Comparison of ENCODE assay signal across 22 mouse cellular contexts in the genomic region with DNA sequence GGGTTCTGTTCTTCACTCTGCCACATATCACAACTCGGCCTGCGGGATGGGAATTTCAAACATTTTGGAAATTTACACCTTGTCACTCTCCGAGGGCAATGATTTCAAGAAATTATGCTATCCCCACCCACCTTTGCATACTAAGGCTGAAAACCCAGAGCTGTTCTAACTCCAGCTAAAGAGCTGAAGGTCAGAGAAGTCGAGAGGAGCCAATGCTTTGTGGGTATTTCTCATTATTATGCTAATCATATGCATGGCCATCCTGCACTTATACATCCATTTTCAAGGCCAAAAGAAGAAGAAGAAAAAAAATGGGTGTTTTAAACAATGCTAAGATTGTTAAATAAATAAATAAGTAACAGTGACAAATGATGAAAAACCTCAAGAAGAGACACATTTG.
"Had no signal": no experiment of that assay in that cellular context is flagged by ENCODE, and none has a peak within 500 bp of the region (broad histone marks: within the 10 kb centered on the region; RNA-seq: fewer than 3 reads in every experiment).

No protein-coding gene starts in this region.

- H3K9me3 ChIP-seq: heart, embryonic 10.5 days; heart, embryonic 12.5 days; hindbrain, embryonic 10.5 days; hindbrain, embryonic 15.5 days; intestine, embryonic 15.5 days; limb, embryonic 10.5 days; limb, embryonic 12.5 days had no signal

- H3K9ac ChIP-seq: heart, embryonic 12.5 days; hindbrain, embryonic 15.5 days; intestine, embryonic 15.5 days; limb, embryonic 12.5 days had no signal

- H3K27ac ChIP-seq: gastrocnemius, adult 2 months; heart, embryonic 10.5 days; hindbrain, embryonic 10.5 days; hindbrain, embryonic 15.5 days; intestine, embryonic 15.5 days; layer of hippocampus, adult 2 months; left cerebral cortex, adult 2 months; limb, embryonic 10.5 days; limb, embryonic 12.5 days had no signal

- H3K4me1 ChIP-seq: heart, embryonic 10.5 days; heart, embryonic 12.5 days; intestine, embryonic 15.5 days; limb, embryonic 10.5 days had no signal

- ATAC-seq: inflammation-experienced regulatory T-cells, adult 6 months; intestine, embryonic 15.5 days; intestine, postnatal 0 days had no signal

- H3K36me3 ChIP-seq: heart, embryonic 10.5 days; heart, embryonic 12.5 days; hindbrain, embryonic 10.5 days; hindbrain, embryonic 15.5 days; intestine, embryonic 15.5 days; limb, embryonic 10.5 days; limb, embryonic 12.5 days had no signal

- DNase-seq: gastrocnemius, adult 2 months; gastrocnemius, postnatal 10 days; gastrocnemius, postnatal 25 days; heart, adult 18-20 months; heart, postnatal 10 days; heart, postnatal 4 days; kidney, adult 18-20 months; kidney, adult 8-10 months; kidney, postnatal 25 days; liver had no signal

- H3K4me2 ChIP-seq: heart, embryonic 12.5 days; hindbrain, embryonic 15.5 days; intestine, embryonic 15.5 days; limb, embryonic 12.5 days; liver, embryonic 11.5 days had no signal

- H3K27me3 ChIP-seq: heart, embryonic 12.5 days; hindbrain, embryonic 15.5 days; intestine, embryonic 15.5 days; limb, embryonic 12.5 days had no signal

- H3K4me3 ChIP-seq: gastrocnemius, adult 2 months; heart, embryonic 10.5 days; heart, embryonic 12.5 days; hindbrain, embryonic 10.5 days; hindbrain, embryonic 15.5 days; intestine, embryonic 15.5 days; layer of hippocampus, adult 2 months; left cerebral cortex, adult 2 months; limb, embryonic 10.5 days; limb, embryonic 12.5 days had no signal
